Mouse (Mus musculus): ENCODE data around the gene Phf23.
"Not testable (repeated sequence)": the region's sequence is repeated elsewhere in the genome, so short reads cannot be mapped to it uniquely, and the experiment has no call there.

The Phf23 gene

DNA sequence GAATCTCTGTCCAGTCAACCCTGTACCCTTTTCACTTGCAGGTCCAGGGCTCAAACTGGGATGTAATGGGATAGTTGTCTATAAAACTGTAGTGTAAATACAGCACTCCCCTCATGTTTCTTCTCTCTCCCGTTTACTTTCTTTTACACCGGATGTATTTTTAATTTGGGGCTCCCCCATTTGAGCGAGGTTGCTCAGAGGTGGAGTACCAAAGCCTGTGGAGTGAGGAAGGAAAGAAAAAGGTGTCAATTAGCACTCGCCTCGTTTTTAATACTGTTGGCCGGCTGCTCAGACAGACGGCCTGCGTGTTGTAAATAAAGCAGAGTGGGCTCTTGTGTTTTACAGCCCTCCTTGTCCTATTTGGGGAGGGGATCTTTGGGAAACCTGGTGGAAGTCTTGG lies 4.1 kb downstream of the Phf23 start:
- DNase-seq (ENCODE audit: low spot score) = no peak

DNA sequence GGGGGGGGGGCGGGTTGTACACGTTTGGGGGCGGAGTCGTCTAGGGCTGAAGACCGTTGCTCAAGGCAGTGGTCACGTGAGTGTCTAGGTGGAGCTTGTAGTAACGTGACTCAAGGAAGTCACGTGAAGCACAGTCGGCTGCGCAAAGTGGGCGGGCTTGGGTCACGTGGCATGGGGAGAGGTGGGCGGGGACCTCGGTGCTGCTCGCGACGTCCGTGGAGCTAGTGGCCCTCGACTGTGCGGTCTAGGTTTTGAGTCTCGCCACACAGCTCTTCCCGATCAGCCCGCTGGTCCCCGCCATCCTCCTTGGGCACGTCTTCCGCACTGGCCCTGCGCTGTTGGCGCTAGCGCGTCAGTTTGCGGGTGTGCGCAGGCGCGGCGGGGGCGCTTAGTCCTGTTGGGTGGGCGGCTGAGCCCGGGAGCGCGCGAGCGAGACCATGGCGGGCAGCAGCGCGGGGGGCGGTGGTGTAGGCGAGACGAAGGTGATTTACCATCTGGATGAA lies 4.9 kb downstream of the Phf23 start, which contains the start of gene Dvl2:
Gene Dvl2 (plus strand): TSS at position 200 of the 503 bp plus-strand sequence.
- peak; percentile 95 for DNase-seq (ENCODE audit: low spot score)

DNA sequence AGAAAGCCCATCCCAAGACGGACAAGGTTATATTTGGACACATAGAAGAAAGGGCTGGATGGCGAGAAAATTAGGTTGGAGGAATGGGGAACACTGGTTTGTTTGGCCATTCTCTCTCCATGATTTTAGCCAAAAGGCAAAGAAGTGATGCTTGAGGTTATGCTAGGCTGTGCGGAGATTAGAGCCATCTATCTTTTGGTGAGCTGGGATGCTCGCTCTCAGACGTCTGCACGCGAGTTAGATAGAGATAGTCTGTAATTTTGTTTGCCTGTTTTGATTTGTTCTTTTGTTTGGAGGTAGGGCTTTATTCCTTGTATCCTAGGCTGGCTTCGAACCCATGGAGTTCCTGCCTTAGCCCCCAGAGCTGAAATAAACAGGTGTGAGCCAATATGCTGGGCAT lies 5.6 kb downstream of the Phf23 start:
- no peak for DNase-seq (ENCODE audit: low spot score)

DNA sequence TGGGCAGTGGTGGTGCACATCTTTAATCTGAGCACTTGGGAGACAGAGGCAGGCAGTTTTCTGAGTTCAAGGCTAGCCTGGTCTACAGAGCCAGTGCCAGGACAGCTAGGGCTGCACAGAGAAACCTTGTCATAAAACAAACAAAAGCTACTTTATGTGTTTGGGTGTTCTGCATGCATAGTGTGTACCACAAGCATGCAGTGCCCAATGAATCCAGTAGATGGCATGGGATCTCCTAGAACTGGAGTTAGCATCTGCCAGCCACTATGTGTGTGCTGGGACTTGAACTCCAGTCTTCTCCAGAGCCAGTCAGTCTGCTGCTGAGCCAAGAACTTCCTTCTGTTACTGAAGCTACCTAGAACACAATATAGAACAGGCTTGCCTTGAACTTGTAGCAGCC lies 6.3 kb downstream of the Phf23 start:
- peak; percentile 71 for DNase-seq (ENCODE audit: low spot score)

DNA sequence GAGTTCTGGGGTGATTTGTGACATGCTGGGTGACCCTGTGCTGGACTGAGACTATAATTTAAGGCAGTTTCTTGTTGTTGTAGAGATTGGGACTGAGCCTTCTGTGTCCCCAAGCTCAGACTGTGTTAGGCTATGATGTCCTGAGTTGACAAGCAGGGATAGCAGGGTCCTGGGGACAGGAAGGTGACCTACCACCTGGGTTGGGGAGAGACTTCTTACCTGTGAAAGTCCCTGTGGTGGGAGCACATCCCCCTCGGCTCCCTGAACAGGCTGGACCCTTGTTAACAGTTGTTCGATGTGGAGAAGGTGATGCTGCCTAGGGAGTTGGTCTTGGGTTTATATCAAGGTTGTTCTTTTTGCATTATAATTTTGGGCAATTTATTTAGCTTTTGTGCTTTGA lies 6.9 kb downstream of the Phf23 start:
- no peak for DNase-seq (ENCODE audit: low spot score)

DNA sequence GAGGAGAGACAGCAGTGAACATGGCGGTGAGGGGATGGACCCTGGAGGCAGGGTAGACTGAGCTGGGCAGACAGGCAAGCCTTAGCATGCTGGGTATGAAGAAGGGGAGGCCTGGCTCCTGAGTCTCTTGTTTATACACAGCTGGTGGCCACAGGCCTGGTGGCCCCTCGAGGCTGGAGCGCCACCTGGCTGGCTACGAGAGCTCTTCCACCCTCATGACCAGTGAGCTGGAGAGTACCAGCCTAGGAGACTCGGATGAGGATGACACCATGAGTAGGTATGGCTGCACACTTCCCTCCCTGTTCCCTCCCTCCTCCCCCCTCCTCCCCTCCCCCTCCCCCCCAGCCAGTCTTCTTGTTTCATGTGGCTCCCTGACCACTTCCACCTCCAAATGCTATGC lies 9.9 kb downstream of the Phf23 start:
- DNase-seq (ENCODE audit: low spot score) = no peak

DNA sequence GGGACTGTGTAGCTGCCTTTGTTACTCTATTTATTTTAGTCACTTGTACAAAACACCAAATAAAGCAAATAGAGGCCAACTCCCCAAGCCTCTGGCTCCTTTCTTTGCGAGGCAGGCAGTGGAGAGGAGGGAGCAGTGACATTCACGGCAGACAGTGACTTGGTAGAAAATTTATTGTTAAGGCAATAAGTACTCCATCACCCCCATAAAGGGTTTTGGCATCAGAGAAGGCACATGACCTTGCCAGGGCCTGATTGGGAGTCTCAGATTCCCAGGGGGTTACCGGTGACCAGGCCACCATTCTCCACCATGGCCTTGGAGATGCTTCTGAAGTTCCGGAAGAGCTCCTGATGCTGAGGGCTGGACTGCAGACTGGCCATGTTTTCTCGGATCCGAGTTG lies 14.5 kb downstream of the Phf23 start:
- DNase-seq (ENCODE audit: low spot score) = no peak

DNA sequence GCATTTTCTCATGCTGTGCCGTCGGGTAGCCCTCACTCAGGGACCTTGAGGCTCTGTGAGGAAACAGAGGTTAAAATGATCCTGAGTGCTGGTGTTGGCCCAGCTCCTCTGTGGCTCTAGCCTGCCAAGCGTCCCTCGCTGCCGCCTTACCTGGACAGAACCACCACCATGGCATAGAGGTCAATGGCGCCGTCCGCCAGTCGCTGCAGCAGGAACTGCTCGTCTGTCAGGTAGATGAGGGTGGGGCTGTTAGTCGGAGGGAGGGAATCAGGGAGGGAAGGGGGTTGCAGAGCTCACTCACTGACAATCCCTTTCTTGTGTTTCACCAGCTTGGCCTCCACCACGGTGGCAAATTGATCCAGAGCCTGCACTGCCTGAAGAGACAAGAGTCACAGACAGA lies 15.0 kb downstream of the Phf23 start:
- DNase-seq (ENCODE audit: low spot score) = no peak

DNA sequence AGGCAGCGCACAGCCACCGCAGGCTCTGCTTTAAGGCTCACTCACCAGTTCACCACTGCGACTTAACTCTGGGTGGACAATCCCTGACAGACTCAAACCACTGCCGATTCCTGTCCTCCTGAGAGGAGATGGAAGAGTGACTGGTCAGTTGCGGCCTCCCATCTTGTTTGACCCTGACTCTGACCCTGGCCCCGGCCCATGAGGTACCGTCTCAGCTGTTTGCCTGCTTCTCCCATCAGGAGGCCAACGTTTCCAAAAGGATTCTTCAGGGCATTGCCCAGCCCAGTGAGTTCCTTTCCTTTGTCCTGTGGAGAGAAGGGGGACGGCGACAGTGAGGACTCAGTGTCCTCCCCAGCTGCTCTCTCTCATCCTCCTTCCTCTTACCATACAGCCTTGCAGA lies 15.4 kb downstream of the Phf23 start:
- no peak for DNase-seq (ENCODE audit: low spot score)

DNA sequence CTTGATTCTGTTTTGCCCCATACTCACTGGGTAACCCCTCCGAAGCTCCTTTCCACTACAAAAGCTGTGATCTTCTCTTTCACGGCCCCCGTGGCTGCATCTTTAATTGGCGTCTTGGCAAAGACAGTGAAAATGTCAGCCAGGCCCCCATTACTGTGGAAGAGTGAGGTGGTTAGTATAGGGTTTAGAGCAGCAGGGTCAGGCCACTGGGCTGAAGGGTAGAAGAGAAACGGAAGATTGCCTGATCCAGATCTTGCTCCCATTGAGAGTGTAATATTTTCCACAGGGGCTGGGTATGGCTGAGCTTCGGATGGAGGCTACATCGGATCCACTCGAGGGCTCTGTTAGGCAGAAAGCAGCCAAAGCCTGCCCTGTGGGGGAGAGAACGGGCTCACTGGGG lies 17.4 kb downstream of the Phf23 start:
- DNase-seq (ENCODE audit: low spot score) = peak; percentile 37

DNA sequence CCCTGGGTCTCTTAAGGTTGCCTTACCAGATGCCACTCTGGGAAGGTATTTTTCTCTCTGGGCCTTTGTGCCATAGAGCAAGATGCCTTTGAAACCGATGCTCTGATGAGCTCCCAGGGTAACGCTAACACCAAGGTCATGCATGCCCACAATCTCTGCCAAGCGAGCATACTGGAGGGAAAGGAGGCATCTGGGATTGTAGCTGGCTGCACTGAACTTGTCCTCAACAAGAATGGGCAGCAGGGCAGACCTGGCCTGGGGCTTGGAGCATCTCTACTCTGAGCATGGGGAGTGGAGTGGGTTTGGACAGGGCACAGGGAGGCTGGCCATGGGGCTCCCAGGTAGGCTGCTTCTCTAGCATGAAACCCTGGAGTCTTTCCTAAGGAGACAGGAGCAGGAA lies 17.8 kb downstream of the Phf23 start:
- no peak for DNase-seq (ENCODE audit: low spot score)

DNA sequence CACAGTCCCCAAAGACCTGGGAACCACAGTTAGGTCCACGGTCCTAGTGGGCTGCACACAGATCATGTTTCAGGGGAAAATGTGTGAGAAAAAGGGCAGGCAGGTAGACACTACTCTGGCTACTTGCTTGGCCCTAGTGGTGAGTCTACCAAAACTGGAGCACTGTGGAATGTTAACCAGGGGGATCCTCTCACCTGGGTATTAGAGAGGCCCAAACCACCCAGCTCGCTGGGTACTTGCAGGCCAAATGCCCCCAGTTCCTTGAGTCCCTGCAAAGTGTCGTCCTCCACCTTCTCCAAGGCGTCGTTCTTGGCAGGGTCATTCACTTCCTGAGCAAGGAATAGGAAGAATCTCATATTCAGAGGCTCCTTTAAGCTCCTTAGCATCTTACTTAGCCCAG lies 18.5 kb downstream of the Phf23 start:
- DNase-seq (ENCODE audit: low spot score) = no peak

DNA sequence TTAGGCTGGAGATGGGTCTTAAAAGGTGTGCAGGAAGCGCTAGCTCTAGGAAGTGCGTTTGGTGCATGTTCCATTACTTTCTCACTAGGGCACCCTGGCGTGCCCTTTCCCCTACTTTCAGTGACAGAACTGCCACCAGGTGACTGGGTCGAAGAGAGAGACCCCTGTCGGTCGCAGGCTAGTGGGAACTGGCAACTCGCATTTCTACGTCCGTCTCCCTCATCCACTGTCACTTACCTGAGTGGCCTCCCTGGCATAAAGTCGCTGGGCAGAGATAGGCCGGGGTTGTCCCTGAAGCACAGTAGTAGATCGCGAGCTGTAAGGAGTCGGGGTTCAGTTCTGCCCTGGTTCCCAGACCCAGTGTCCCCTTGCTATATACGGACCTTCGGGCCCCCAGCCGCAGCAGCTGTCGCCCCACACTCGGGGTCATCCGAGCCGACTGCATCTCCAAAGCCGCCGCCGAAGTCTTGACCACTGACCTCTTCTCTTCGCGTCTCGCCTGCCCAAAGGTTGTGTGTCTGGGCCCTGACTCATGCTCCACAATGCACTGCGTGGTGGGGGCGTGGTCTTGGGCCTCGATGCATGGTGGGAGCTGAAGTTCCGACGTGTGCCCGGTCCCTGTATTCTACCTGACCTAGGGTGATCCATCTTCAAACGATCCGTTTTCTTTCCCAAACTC lies 19.4 kb downstream of the Phf23 start, which contains the start of gene Acadvl:
Gene Acadvl (minus strand): TSS at position 532 of the 679 bp plus-strand sequence.
- peak; percentile 92 for DNase-seq (ENCODE audit: low spot score)

DNA sequence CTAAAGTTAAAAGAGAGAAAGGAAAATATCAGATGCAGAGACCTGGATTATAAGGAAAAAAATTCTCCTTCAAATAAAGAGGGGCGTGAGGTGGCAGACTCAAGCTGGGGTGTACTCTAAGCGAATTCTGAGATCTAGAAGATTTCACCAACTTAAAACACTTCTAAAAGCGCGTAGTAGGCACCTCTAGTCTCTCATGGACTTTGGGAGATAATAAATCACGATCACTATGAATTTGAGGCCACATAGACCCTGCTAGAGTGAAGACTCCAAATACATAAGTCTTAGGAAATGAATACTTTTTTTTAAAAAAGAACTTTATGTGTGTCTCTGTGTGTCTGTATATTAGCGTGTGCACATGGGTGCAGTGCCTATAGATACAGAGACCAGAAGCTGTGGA lies 20.1 kb downstream of the Phf23 start:
- DNase-seq (ENCODE audit: low spot score) = no peak

DNA sequence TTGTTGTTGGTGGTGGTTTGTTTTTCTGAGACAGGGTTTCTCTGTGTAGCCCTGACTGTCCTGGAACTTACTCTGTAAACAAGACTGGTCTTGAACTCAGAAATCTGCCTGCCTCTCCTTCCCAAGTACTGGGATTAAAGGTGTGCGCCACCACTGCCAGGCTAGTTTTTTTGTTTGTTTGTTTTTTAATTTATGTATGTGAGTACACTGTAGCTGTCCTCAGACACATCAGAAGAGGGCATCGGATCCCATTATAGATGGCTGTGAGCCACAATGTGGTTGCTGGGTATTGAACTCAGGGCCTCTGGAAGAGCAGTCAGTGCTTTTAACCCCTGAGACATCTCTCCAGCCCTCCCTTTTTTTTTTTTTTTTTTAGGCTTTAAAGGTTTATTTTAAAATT lies 20.6 kb downstream of the Phf23 start:
- DNase-seq (ENCODE audit: low spot score) = not testable (repeated sequence)

DNA sequence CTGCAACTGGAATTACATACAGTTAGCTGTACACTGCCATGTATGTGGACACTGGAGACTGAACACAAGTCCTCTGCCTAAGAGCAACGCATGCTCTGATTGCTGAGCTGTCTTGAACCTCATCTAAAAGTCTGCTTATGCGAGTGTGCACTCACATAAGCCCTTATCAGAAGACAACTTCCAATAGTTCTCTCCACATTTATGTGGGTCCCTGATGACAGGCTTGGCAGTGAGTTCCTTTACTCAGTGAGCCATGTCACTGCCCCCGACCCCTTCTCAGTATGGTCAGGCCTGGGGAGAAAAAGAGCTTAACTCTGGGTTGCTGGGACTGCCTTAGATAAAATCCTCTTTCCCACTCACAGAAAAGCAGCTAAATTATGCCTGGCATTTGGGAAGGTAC lies 21.1 kb downstream of the Phf23 start, which contains the start of gene Dlg4:
Gene Dlg4 (plus strand): TSS at position 274 of the 400 bp plus-strand sequence.
- DNase-seq (ENCODE audit: low spot score) = no peak

DNA sequence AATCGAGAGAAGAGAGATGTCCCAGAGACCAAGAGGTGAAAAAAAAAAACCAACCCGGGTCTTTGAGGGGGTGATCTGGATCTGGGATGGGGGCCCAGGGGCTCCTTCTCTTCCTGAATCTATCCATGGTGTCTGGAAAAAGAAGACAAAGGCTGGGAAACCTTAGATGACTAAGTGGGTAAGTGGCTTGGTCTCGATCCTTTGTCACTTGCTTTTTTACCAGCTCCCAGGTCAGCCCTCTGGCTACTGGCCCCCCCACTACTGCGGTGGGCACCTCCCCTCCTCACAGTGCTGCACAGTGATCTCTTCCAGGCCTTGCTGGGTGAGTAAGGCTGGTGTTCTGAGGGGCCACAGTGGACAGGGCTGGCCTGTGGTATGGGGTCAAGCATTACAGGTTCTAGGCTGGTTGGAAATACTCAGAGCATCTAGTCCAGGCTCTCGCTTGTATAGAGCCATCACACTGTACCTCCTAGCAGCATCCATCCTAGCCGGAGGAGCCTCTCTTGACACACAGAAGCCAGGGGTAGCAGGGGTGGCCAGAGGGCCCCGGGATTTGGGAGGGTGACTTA lies 21.7 kb downstream of the Phf23 start:
- DNase-seq (ENCODE audit: low spot score) = no peak

DNA sequence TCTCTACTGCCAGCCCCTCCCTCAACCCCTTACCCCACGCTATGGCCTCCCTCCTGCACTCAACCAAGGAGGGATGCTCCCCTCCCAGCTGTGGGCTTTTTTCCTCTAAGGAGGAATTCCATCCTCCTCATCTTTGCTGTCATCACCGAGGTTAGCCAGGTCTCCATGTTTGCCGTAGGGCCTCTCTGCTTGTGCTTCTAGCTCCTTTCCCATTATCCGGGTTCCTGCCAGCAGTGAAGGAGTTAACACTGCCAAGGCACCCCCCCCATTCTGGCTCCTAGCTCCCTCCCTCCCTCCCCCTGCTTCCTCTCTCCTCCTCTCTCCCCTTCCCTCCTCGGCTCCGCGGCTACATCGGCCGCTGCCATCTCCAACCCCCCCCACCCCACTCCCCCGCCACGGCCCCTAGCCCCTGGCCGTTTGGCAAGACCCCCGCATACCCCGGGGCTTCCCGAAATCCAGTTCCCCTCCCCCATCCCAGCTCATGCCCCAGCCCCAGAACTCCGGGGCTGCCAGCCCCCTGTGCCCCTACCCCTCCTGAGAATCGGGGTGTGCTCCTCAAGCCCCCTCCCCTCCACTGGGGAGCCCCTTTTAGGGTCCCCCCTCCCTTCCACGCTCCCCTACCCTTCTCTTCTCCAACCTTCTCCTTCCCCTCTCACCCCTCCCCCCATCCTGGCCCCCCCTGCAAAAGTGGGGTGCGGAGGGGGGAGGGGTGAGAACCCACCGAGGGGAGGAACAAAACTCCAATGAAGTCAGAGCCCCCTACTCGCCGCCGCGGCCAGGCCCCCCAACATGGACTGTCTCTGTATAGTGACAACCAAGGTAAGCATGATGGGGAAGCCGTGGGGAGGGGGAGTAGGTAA lies 22.8 kb downstream of the Phf23 start:
- peak; percentile 74 for DNase-seq (ENCODE audit: low spot score)

DNA sequence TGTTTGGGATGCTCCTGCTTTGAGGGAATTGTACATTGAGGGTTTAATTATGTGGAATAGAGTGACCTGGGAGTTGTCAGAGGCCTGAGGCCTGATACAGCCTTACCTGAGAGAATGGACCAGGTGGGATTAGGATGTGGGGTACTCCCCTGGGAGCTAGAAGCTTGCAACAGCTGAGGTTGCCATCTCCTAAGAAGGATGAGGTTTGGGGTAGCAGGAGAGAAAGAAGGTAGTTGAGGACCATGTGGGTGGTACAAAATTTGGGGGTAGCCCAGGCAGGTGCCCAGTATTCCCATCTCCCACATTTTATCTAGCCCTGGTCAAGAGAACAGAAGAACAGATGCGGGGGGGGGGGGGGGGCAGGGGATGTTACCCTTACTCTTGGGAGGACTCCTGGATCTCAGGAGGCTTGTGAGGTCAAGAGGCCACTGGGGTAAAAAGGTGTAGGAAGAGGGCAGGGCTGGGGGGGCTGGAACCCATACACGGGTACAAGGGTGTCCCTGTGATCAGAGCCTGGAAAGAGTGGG lies 24.0 kb downstream of the Phf23 start:
- no peak for DNase-seq (ENCODE audit: low spot score)

DNA sequence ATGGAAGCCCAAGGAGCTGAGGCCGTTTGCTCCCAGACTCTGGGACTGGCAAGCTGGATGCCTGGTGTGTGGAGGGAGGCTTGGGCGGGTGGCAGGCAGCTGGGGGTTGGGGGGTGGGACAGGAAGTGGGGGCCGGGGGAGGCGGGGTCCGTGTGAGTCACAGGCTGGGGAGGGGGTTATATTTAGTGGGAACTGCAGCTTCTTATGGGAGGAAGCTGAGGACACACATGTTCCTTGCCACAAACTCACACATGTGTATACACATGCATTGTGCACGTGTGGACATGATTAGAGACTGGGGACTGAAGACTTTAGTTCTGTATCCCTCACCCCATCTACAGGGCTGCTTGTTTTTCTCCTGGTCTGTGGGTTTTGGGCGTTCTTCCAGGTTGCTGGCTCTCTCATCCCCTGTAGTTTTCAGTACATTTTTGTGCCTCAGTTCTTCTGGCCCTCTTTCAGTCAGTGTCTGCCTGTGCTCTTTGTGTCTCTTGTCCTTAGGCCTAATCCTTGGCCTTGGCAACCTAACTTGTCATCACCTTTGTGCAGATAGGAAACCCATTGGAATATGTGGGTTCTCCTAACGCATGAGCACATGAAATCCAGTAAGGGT lies 24.6 kb downstream of the Phf23 start:
- DNase-seq (ENCODE audit: low spot score) = no peak

DNA sequence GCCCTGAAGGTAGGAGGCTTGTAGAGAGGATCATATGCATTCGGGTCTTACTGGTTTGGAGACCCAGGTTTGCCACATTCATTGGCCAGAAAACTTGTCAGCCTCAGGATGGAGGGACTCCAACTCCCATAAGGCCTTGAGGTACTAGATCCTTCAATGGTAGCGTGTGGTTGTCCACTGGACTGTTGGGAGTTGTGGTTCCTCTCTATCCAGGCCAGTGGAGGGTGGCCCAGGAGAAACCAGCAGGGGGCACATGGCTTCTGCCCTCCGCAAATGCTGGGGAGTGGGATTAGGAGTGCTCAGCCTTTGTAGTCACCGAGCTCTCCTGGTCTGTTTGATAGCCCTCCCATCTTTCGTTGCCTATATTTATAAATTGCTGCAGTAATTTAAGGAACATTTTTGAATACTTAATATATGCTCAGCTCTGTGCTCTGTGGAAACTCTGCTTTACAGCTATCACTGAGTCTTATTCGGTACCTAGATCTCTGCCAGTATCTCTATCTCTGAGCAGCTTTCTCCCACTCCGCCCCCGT lies 25.2 kb downstream of the Phf23 start:
- peak; percentile 81 for DNase-seq (ENCODE audit: low spot score)

Measured in testis, postnatal 10 days (tissue).